Mouse (Mus musculus) retina, postnatal 1 day (tissue): Measurements from ENCODE around the gene Olfr12.

Experiments
- DNase-seq: peaks from one replicate; pipeline ENCODE4 v3.0.0-alpha.2; 2012

Gene Olfr12

GRCm38 (mm10) chr1:92617488-92617887 lies at the start of gene Olfr12:
TSS of gene Olfr12 (plus strand) at chr1:92617788.
- no peak for DNase-seq

- no peak for DNase-seq
Observed at GRCm38 (mm10) chr1:92571022-92571421, 46.6 kb upstream of the Olfr12 start, which contains the start of gene Olfr1413. TSS of gene Olfr1413 (plus strand) at chr1:92571322.

GRCm38 (mm10) chr1:92585479-92585878 lies 32.1 kb upstream of the Olfr12 start, which contains the start of gene Olfr1412:
TSS of gene Olfr1412 (plus strand) at chr1:92585779.
- DNase-seq = no peak

- no peak for DNase-seq
Observed at GRCm38 (mm10) chr1:92594111-92594510, 23.5 kb upstream of the Olfr12 start, which contains the start of gene Olfr1411. TSS of gene Olfr1411 (plus strand) at chr1:92594411.

GRCm38 (mm10) chr1:92596019-92596418 lies 21.6 kb upstream of the Olfr12 start:
- no peak for DNase-seq

GRCm38 (mm10) chr1:92605482-92605881 lies 12.1 kb upstream of the Olfr12 start, which contains the start of gene Olfr1410:
TSS of gene Olfr1410 (plus strand) at chr1:92605782.
- no peak for DNase-seq

- no peak for DNase-seq
Observed at GRCm38 (mm10) chr1:92607711-92608110, 9.9 kb upstream of the Olfr12 start.

- peak; percentile 63 for DNase-seq
Observed at GRCm38 (mm10) chr1:92611008-92611407, 6.6 kb upstream of the Olfr12 start.

GRCm38 (mm10) chr1:92613175-92613574 lies 4.4 kb upstream of the Olfr12 start:
- no peak for DNase-seq

- DNase-seq = peak; percentile 60
Observed at GRCm38 (mm10) chr1:92614516-92614915, 3.1 kb upstream of the Olfr12 start.

- DNase-seq = no peak
Observed at GRCm38 (mm10) chr1:92616046-92616445, 1.5 kb upstream of the Olfr12 start.

- no peak for DNase-seq
Observed at GRCm38 (mm10) chr1:92618360-92618759, 772 bp downstream of the Olfr12 start.

GRCm38 (mm10) chr1:92628227-92628626 lies 10.6 kb downstream of the Olfr12 start:
- DNase-seq = no peak

GRCm38 (mm10) chr1:92632196-92632595 lies 14.6 kb downstream of the Olfr12 start:
- DNase-seq = no peak

- no peak for DNase-seq
Observed at GRCm38 (mm10) chr1:92632948-92633347, 15.4 kb downstream of the Olfr12 start.

GRCm38 (mm10) chr1:92633726-92634125 lies 16.1 kb downstream of the Olfr12 start:
- DNase-seq = no peak

GRCm38 (mm10) chr1:92634569-92634968 lies 17.0 kb downstream of the Olfr12 start:
- DNase-seq = no peak

- peak; percentile 34 for DNase-seq
Observed at GRCm38 (mm10) chr1:92634976-92635599, 17.5 kb downstream of the Olfr12 start.

GRCm38 (mm10) chr1:92636015-92636414 lies 18.4 kb downstream of the Olfr12 start:
- DNase-seq = no peak

- DNase-seq = no peak
Observed at GRCm38 (mm10) chr1:92636676-92637075, 19.1 kb downstream of the Olfr12 start.

GRCm38 (mm10) chr1:92637501-92638172 lies 20.0 kb downstream of the Olfr12 start:
- DNase-seq = no peak

GRCm38 (mm10) chr1:92638181-92638580 lies 20.6 kb downstream of the Olfr12 start:
- DNase-seq = no peak

GRCm38 (mm10) chr1:92638736-92639135 lies 21.1 kb downstream of the Olfr12 start:
- DNase-seq = no peak

GRCm38 (mm10) chr1:92640393-92640792 lies 22.8 kb downstream of the Olfr12 start:
- DNase-seq = no peak
